Mouse (Mus musculus) embryonic facial prominence, embryonic 13.5 days (tissue): ENCODE measurements around the gene Lix1. TPM values are rescaled to one million over a fixed set of nuclear protein-coding genes. Genes with fewer than 3 reads are reported as not detected.
"Not testable (repeated sequence)": the region's sequence is repeated elsewhere in the genome, so short reads cannot be mapped to it uniquely, and the experiment has no call there.

Experiments used
- ATAC-seq: fragments of 200-750 bp; cut with Nextera tagmentation; 2 replicates; pipeline ENCODE4 v1.8.0; 2017; ENCODE audit warnings: low read depth; ENCODE audit not compliant: insufficient number of reproducible peaks, insufficient read depth, low FRiP score, low TSS enrichment
- H3K27ac ChIP-seq: fragments of 300-500 bp; sonication (generic); 2 replicates; pipeline ENCODE4 v1.5.1; 2015; ENCODE audit warnings: moderate library complexity, mild to moderate bottlenecking, inconsistent platforms
- H3K27me3 ChIP-seq: fragments of 300-500 bp; sonication (generic); 2 replicates; pipeline ENCODE4 v1.6.1; 2015; ENCODE audit warnings: mild to moderate bottlenecking, inconsistent platforms
- H3K36me3 ChIP-seq: fragments of 300-500 bp; sonication (generic); 2 replicates; pipeline ENCODE4 v1.6.1; 2015; ENCODE audit warnings: mild to moderate bottlenecking, inconsistent platforms
- H3K4me1 ChIP-seq: fragments of 300-500 bp; sonication (generic); 2 replicates; pipeline ENCODE4 v1.6.1; 2015; ENCODE audit warnings: inconsistent platforms
- H3K4me2 ChIP-seq: fragments of 300-500 bp; sonication (generic); 2 replicates; pipeline ENCODE4 v1.6.1; 2015; ENCODE audit warnings: moderate library complexity, mild to moderate bottlenecking, inconsistent platforms
- H3K4me3 ChIP-seq: fragments of 300-500 bp; sonication (generic); 2 replicates; pipeline ENCODE4 v1.5.1; 2015; ENCODE audit warnings: mild to moderate bottlenecking, inconsistent platforms
- H3K9ac ChIP-seq: fragments of 300-500 bp; sonication (generic); 2 replicates; pipeline ENCODE4 v1.6.1; 2015; ENCODE audit warnings: mild to moderate bottlenecking, inconsistent platforms
- H3K9me3 ChIP-seq: fragments of 300-500 bp; sonication (generic); 2 replicates; pipeline ENCODE4 v1.6.1; 2016; ENCODE audit warnings: inconsistent platforms
- WGBS: fragments of 180-500 bp; shearing (Covaris S2); methylation state at CpG from one replicate; pipeline ENCODE4 v1.1.7; 2015; ENCODE audit warnings: mixed read lengths; 5-methylcytosine and 5-hydroxymethylcytosine counted together
- polyA plus RNA-seq: library from polyadenylated mRNA; unstranded; fragments of >200 nt; fragmentation: Nextera tagmentation; extraction: Ambion mirVana; gene quantifications from 2 replicates; pipeline ENCODE4 v1.2.1, GENCODE M21; 2015

Lix1 gene
- polyA plus RNA-seq, 1 experiment from 2014 or later, result 46.4 TPM

GRCm38 (mm10) chr17:17448737-17449440, 46.4 kb downstream of the Lix1 start:
- ATAC-seq, result no peak
- peak overlapping the region; percentile 54 for H3K4me2 ChIP-seq
- H3K27ac ChIP-seq, result peak overlapping the region; percentile 75
- H3K4me1 ChIP-seq, result peaks cover 16% of the 10 kb centered on the region
- H3K36me3 ChIP-seq, result no peaks in the 10 kb centered on the region
- peak overlapping the region; percentile 33 for H3K4me3 ChIP-seq
- peak overlapping the region; percentile 33 for H3K9ac ChIP-seq
- H3K9me3 ChIP-seq, result no peaks in the 10 kb centered on the region
- no peaks in the 10 kb centered on the region for H3K27me3 ChIP-seq
- 6% methylated on average over 17 of the region's 17 CpGs for WGBS

GRCm38 (mm10) chr17:17449441-17449770, 46.9 kb downstream of the Lix1 start:
- no peak for ATAC-seq
- 22% methylated on average over 5 of the region's 5 CpGs for WGBS
- Histone ChIP-seq H3K4me2 (peak overlapping the region; percentile 54), H3K27ac (peak overlapping the region; percentile 75), H3K9ac (0 out of 2 replicates have a peak overlapping the region, but pooled peaks have one; percentile 33), H3K4me1 (peaks cover 16% of the 10 kb centered on the region), H3K9me3 (no peaks in the 10 kb centered on the region), H3K36me3 (no peaks in the 10 kb centered on the region), H3K27me3 (no peaks in the 10 kb centered on the region), H3K4me3 (peak overlapping the region; percentile 33; the same call in 1 of the 2 replicates)

- Histone ChIP-seq H3K4me3 (no peak overlapping the region), H3K27me3 (no peaks in the 10 kb centered on the region), H3K27ac (no peak overlapping the region), H3K9me3 (no peaks in the 10 kb centered on the region), H3K4me1 (peaks cover 16% of the 10 kb centered on the region), H3K9ac (no peak overlapping the region), H3K4me2 (no peak overlapping the region), H3K36me3 (no peaks in the 10 kb centered on the region)
- no peak for ATAC-seq
- 58% methylated on average over 1 of the region's 1 CpGs for WGBS
Observed at GRCm38 (mm10) chr17:17451102-17451501, 48.6 kb downstream of the Lix1 start.

GRCm38 (mm10) chr17:17452617-17453016, 50.1 kb downstream of the Lix1 start:
- Histone ChIP-seq H3K9me3 (no peaks in the 10 kb centered on the region), H3K27ac (no peak overlapping the region), H3K27me3 (no peaks in the 10 kb centered on the region), H3K4me3 (no peak overlapping the region), H3K36me3 (no peaks in the 10 kb centered on the region), H3K9ac (no peak overlapping the region), H3K4me2 (no peak overlapping the region), H3K4me1 (peaks cover 16% of the 10 kb centered on the region)
- no peak for ATAC-seq
- WGBS, result 74% methylated on average over 3 of the region's 3 CpGs

GRCm38 (mm10) chr17:17454573-17454972, 52.1 kb downstream of the Lix1 start:
- no peak overlapping the region for H3K4me2 ChIP-seq
- no peaks in the 10 kb centered on the region for H3K36me3 ChIP-seq
- no peak overlapping the region for H3K27ac ChIP-seq
- no peak overlapping the region for H3K4me3 ChIP-seq
- H3K9me3 ChIP-seq, result no peaks in the 10 kb centered on the region
- H3K9ac ChIP-seq, result no peak overlapping the region
- WGBS, result 69% methylated on average over 1 of the region's 1 CpGs
- H3K4me1 ChIP-seq, result peaks cover 5% of the 10 kb centered on the region
- H3K27me3 ChIP-seq, result no peaks in the 10 kb centered on the region
- no peak for ATAC-seq

GRCm38 (mm10) chr17:17485789-17486188, 83.3 kb downstream of the Lix1 start:
- H3K27ac ChIP-seq, result no peak overlapping the region
- no peak overlapping the region for H3K4me3 ChIP-seq
- H3K4me1 ChIP-seq, result peaks cover 8% of the 10 kb centered on the region
- no peak overlapping the region for H3K4me2 ChIP-seq
- no peaks in the 10 kb centered on the region for H3K27me3 ChIP-seq
- no peaks in the 10 kb centered on the region for H3K9me3 ChIP-seq
- H3K9ac ChIP-seq, result no peak overlapping the region
- ATAC-seq, result no peak
- WGBS, result 47% methylated on average over 2 of the region's 2 CpGs
- H3K36me3 ChIP-seq, result no peaks in the 10 kb centered on the region

- Histone ChIP-seq H3K9ac (no peak overlapping the region), H3K4me3 (no peak overlapping the region), H3K27me3 (no peaks in the 10 kb centered on the region), H3K4me1 (peaks cover 15% of the 10 kb centered on the region), H3K4me2 (peak overlapping the region; percentile 45), H3K9me3 (no peaks in the 10 kb centered on the region), H3K36me3 (no peaks in the 10 kb centered on the region), H3K27ac (peak overlapping the region; percentile 72)
- peak; percentile 80; the same call in 1 of the 2 replicates for ATAC-seq
- WGBS, result 13% methylated on average over 14 of the region's 15 CpGs
Observed at GRCm38 (mm10) chr17:17490820-17491621, 88.5 kb downstream of the Lix1 start.

- Histone ChIP-seq H3K4me3 (no peak overlapping the region), H3K4me1 (peaks cover 15% of the 10 kb centered on the region), H3K9me3 (no peaks in the 10 kb centered on the region), H3K4me2 (peak overlapping the region; percentile 45), H3K36me3 (no peaks in the 10 kb centered on the region), H3K9ac (no peak overlapping the region), H3K27ac (peak overlapping the region; percentile 72), H3K27me3 (no peaks in the 10 kb centered on the region)
- no peak for ATAC-seq
- WGBS, result 27% methylated on average over 7 of the region's 7 CpGs
Observed at GRCm38 (mm10) chr17:17491622-17492001, 89.1 kb downstream of the Lix1 start.

GRCm38 (mm10) chr17:17492116-17492515, 89.6 kb downstream of the Lix1 start:
- Histone ChIP-seq H3K4me3 (no peak overlapping the region), H3K4me1 (peaks cover 13% of the 10 kb centered on the region), H3K36me3 (no peaks in the 10 kb centered on the region), H3K9ac (no peak overlapping the region), H3K9me3 (no peaks in the 10 kb centered on the region), H3K27ac (0 out of 2 replicates have a peak overlapping the region, but pooled peaks have one; percentile 13), H3K27me3 (no peaks in the 10 kb centered on the region), H3K4me2 (no peak overlapping the region)
- no peak for ATAC-seq
- 62% methylated on average over 8 of the region's 8 CpGs for WGBS

GRCm38 (mm10) chr17:17496234-17496633, 93.8 kb downstream of the Lix1 start:
- H3K4me3 ChIP-seq, ATAC-seq, H3K4me2 ChIP-seq, H3K9ac ChIP-seq, H3K9me3 ChIP-seq, H3K27ac ChIP-seq, H3K27me3 ChIP-seq, H3K36me3 ChIP-seq: not testable (repeated sequence)
- peaks cover 14% of the 10 kb centered on the region for H3K4me1 ChIP-seq

GRCm38 (mm10) chr17:17496730-17497129, 94.3 kb downstream of the Lix1 start:
- WGBS, result 88% methylated on average over 7 of the region's 7 CpGs
- Histone ChIP-seq H3K27ac (no peak overlapping the region), H3K9me3 (no peaks in the 10 kb centered on the region), H3K4me1 (peaks cover 10% of the 10 kb centered on the region; the same call in 1 of the 2 replicates), H3K9ac (no peak overlapping the region), H3K27me3 (no peaks in the 10 kb centered on the region), H3K4me2 (no peak overlapping the region), H3K36me3 (no peaks in the 10 kb centered on the region), H3K4me3 (no peak overlapping the region)
- no peak for ATAC-seq

GRCm38 (mm10) chr17:17498848-17499247, 96.4 kb downstream of the Lix1 start:
- Histone ChIP-seq H3K4me1 (peaks cover 10% of the 10 kb centered on the region; the same call in 1 of the 2 replicates), H3K4me2 (no peak overlapping the region), H3K9ac (no peak overlapping the region), H3K4me3 (no peak overlapping the region), H3K36me3 (no peaks in the 10 kb centered on the region), H3K27me3 (no peaks in the 10 kb centered on the region), H3K9me3 (no peaks in the 10 kb centered on the region), H3K27ac (peak overlapping the region; percentile 55; the same call in 1 of the 2 replicates)
- 8% methylated on average over 1 of the region's 1 CpGs for WGBS
- ATAC-seq, result no peak
